Mouse (Mus musculus): ENCODE measurements at regions not wholly inside any gene's neighbourhood (a gene's known extent, or its start where the extent isn't known, plus 50 kb on each side); places are given as distances from the start of the nearest gene placed in this dataset.
"Not testable (repeated sequence)": the region's sequence is repeated elsewhere in the genome, so short reads cannot be mapped to it uniquely, and the experiment has no call there.

- ATAC-seq (ENCODE audit: poor library complexity, severe bottlenecking), result no peak
Observed at GRCm38 (mm10) chr1:73673191-73673850, 450.9 kb downstream of the Tns1 start.

DNA sequence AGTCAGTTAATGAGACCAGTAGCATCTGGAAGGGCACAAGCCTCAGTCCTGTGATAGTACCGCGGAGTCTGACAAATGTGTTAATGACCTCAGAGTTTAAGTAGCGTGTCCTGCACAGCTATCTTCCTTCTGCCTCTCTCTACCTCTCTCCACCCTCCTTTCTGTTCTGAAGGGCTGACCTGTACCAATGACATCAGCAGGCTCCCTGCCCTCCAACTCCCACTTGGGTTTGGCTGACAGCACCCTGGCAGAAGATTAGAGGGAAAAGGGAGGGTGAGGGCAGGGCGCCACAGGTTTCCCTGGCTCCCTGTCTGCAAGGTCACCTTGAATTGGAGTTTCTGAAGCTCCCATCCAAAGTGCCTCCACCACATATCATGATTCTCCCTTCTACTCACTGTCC lies 452.0 kb downstream of the Tns1 start:
- ATAC-seq (ENCODE audit: poor library complexity, severe bottlenecking), result no peak

- no peak for ATAC-seq (ENCODE audit: poor library complexity, severe bottlenecking)
Observed at GRCm38 (mm10) chr1:73668691-73669090, 455.6 kb downstream of the Tns1 start.

GRCm38 (mm10) chr1:73663546-73663945 lies 460.7 kb downstream of the Tns1 start:
- no peak for ATAC-seq (ENCODE audit: poor library complexity, severe bottlenecking)

GRCm38 (mm10) chr1:73645011-73645410 lies 479.2 kb downstream of the Tns1 start:
- no peak for ATAC-seq (ENCODE audit: poor library complexity, severe bottlenecking)

GRCm38 (mm10) chr1:73644394-73644793 lies 479.9 kb downstream of the Tns1 start:
- no peak for ATAC-seq (ENCODE audit: poor library complexity, severe bottlenecking)

DNA sequence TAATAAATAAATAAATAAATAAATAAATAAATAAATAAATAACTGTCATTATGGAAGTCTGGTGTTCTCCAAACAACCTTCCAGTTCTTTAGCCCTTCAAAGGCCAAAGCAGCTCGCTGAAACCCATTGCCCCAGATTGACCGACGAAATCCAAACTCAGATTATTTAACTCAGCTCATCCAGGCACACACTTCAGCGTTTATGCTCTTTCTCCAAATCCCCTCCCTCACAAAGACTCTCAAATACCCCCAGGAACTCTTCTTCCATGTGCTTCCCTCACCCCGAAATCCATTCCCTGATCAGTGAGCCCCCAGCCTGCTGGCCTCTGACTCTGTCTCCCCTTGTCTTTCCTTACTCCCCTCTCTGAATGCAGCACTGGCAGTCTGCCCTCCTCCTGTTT lies 480.8 kb downstream of the Tns1 start:
- ATAC-seq (ENCODE audit: poor library complexity, severe bottlenecking), result no peak

DNA sequence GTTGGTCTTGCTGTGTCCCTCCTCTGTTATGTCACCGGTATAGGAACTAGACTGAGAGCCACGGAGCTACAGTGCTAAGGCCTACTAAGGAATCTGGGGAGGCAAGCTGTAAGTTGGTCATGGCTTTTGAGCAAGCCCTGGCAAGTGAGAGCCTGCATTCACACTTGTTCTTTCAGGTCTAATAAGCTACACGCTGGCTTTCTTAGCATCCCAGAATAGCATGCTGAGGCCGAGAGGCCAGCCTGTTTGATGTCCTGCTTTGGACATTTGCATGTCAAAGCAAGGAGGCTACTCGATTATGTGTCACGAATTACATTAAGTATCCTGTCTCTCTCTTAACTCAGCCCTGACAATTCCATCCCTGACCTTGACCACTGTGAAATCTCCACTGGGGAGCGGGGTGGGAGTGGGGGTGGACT lies 481.5 kb downstream of the Tns1 start:
- no peak for ATAC-seq (ENCODE audit: poor library complexity, severe bottlenecking)

- ATAC-seq (ENCODE audit: poor library complexity, severe bottlenecking), result no peak
Observed at GRCm38 (mm10) chr1:73641456-73641855, 482.8 kb downstream of the Tns1 start.

GRCm38 (mm10) chr1:73640726-73641451 lies 483.4 kb downstream of the Tns1 start:
- no peak for ATAC-seq (ENCODE audit: poor library complexity, severe bottlenecking)

DNA sequence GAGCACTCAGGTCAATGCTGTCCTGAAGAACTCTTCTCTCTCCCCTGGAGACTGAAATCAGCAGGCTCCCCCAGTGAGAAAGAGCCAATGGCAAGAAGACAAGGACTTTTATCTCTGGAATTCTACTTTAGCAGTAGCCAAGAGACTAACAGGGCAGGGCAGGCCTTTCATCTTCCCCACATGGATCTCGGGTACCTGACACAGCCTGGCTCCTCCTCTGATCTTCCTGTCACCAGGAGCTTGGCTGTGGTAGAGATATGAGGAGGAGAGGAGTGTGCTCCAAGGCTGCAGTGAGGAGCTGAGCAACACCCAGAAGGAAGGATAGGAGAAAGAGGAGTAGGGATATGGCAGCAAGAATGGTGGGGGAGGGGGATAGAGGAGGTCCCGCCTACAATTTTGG lies 488.5 kb downstream of the Tns1 start:
- no peak for ATAC-seq (ENCODE audit: poor library complexity, severe bottlenecking)

GRCm38 (mm10) chr1:73634871-73635270 lies 489.4 kb downstream of the Tns1 start:
- no peak for ATAC-seq (ENCODE audit: poor library complexity, severe bottlenecking)

DNA sequence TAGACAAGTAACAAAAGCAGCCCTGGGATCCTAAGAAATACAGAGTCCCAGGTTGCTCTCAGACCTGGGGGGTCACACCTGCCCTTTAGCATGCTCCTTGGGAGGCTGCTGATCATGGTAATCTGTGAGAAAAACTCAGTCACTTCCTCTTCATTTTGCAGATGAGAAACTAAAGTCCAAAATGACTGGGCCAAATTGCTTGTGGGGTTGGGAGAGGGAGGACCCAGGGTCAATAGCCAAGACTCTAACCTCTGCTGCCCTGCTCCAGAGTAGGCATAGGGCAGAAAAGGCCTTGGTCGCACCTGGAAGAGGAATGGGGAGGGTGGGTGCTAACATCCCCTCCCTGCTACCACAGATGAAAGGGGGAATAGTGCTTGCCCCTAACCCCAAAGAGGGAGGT lies 491.2 kb downstream of the Tns1 start:
- no peak for ATAC-seq (ENCODE audit: poor library complexity, severe bottlenecking)

- no peak for ATAC-seq (ENCODE audit: poor library complexity, severe bottlenecking)
Observed at GRCm38 (mm10) chr1:73630363-73630762, 493.9 kb downstream of the Tns1 start.

GRCm38 (mm10) chr1:73625365-73625764 lies 498.9 kb downstream of the Tns1 start:
- no peak for ATAC-seq (ENCODE audit: poor library complexity, severe bottlenecking)

DNA sequence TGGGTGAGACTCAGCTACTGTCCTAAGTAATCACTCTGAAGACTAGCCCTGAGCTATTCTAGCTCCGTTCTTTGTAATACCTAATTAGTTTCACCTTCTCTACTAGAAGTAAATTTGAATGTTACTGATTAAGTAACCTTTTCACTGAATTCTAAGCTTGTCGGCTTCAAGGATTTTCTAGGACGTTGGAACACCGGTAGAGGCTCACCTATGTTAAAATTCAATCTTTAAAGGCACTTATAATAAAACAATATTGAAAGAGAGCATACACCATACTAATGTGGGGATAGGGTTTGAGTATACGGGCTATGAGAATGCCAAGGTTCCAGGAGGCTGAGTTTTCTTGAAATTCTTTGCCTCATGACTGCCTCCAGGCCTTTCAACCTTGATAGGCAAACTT lies 503.1 kb downstream of the Tns1 start:
- ATAC-seq (ENCODE audit: poor library complexity, severe bottlenecking), result not testable (repeated sequence)

DNA sequence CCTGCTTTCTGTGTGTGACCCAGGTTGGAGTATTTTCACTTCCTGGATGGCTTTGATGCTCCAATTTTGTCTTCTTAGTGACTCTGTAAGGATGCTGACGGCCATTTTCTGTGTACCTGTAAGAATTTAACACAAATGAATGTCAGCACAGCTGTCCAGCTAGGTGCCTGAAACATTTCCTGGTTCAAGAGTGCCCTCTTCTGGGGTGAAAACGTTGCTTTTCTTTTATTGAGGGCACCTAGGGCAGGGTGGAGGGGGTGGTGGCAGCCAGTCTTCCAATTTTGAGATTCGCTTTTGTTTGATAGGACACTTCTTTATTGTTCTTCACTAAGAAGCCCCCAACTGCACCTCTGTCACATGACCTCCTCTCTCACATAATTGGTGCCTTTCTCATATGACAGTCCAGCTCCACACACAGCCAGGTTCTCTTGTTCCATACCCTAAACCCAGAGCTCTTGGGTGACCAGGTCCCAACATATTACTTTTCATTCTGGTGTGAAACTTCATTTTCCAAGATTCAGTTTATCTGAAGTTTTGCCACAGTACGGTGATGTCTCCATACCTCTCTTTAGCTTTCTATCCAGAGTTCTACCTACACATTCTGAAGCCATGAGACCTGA lies 505.6 kb downstream of the Tns1 start:
- no peak for ATAC-seq (ENCODE audit: poor library complexity, severe bottlenecking)

GRCm38 (mm10) chr1:73593653-73594385 lies 530.4 kb downstream of the Tns1 start:
- ATAC-seq (ENCODE audit: poor library complexity, severe bottlenecking), result no peak

GRCm38 (mm10) chr1:73591342-73592099 lies 532.7 kb downstream of the Tns1 start:
- no peak for ATAC-seq (ENCODE audit: poor library complexity, severe bottlenecking)

DNA sequence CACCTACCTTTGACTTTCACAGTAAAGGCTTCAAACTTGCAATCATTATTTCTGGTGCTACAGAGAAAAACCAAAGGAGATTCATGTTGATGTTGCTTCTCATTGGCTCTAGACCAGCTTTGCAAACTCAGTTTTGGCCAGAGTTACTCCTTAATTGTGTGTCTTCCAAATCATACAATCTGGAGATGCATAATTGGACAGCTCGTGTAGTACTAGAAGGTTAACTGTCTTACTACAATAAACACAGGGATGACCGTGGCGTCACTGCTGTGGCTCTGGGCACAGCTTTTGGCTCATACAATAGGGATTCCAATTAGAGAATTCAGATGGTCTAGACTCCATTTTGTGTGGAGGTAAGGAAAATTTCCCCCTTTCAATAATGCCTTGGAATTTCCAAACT lies 544.6 kb downstream of the Tns1 start:
- ATAC-seq (ENCODE audit: poor library complexity, severe bottlenecking), result no peak

- ATAC-seq (ENCODE audit: poor library complexity, severe bottlenecking), result no peak
Observed at GRCm38 (mm10) chr1:73577019-73577418, 547.2 kb downstream of the Tns1 start.
